Mouse (Mus musculus) heart, adult 9 months (tissue): ENCODE measurements at regions not wholly inside any gene's neighbourhood (a gene's known extent, or its start where the extent isn't known, plus 50 kb on each side); places are given as distances from the start of the nearest gene placed in this dataset.

Experiments used
- DNase-seq, 2 experiments: peaks; one replicate each; pipeline ENCODE4 v3.0.0; 2022; ENCODE audit warnings: low spot score in 2 of 2

DNA sequence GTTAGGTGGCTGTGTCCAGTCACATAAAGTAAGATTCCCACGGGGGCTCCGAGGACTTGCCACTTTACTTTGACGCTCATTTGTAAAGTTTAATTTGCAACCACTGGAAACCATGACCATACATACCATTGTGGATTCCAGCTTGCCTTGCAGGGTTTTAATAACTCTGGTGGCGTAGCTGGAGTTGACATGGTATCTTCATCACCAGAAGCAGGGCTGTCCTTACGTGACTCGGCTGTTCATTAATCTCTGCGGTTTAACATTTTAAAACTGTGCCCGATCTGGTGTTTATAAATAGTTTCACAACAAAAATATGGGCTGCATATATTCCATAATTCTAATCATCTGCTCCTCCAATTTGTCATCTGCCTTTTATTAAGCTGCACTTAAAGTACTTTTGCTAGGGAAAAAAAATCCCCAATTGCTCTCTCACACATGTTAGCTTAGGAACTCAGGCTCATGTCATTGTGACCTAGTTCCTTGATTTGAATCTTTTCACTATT is 159.1 kb downstream of the Ndfip2 start:
- DNase-seq: no peak

DNA sequence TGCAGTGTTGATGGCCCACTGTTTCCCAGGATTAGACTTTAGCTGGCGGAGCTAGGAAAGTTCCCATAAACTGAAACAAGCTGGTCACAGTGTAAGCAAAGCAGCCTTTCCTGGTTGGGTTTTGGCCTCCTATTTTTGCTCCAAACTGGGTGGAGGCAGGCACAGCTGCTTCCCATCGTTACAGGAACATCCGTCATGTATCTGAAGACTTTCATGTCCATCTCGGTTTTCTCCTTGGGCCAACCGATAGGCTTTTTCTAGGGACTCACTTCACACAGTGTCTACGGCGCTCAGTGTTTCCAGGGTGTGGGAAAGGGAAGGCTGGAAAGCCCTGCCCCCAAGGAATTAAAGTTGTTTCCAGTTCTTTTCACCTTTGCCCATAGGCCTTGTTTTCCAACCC is 158.6 kb downstream of the Ndfip2 start:
- peak; percentile 31 to 36 for DNase-seq

DNA sequence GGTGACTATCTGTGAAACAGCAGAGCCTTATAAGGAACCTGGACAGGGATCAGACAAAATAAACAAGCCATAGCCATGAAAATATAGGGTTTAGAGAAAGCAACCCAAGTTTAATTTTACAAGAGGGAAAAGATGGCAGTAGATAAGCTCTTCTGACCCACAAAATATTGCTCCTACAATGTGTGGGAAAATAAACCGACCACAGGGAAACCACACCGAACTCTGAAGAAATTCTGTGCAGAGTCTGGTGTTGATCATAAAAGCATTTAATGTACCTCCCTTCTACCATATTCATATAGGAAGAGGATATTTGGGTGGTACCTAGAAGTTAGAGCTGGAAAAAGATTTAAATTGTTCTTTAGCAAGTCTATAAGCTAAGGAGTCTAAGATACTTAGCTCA is 146.3 kb downstream of the Ndfip2 start:
- no peak for DNase-seq

DNA sequence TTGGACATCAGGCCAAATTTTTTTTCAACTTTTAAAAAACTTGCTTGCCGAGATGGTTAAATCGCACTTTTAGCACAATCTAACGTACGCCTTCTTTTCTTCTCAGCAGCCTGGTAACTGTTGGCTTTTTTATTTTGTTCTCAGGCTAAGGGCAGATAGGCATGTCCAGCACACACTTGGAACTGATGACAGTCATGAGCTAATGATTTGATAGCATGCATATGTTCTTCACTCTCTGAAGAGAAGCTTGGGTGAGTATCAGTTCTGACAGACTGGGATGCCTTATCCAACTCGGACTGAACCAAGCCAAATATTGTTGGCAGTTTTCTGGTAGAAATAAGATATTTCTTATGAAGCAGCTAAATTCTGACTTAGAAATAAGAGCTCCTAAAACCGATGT is 145.9 kb downstream of the Ndfip2 start:
- peak; percentile 78 to 84 for DNase-seq

DNA sequence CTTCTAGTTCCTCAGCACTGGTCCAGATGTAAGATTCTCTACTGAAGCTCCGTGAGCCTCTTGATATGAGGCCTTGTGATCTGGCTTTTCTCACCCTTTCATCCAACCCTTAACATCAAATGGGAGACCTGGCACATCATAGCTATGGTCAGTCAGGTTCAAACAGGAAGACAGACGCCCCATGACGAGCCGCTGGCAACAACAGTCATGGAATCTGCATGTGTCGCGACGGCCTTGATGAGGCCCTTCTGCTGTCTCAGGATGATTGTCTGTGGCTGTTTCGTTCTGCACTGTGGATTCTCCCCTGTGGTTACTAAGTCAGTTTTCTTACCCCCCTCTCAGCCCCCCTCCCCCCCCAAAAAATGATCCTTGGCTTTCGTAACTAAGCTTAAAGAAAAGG is 144.9 kb downstream of the Ndfip2 start:
- DNase-seq: peak; percentile 42

DNA sequence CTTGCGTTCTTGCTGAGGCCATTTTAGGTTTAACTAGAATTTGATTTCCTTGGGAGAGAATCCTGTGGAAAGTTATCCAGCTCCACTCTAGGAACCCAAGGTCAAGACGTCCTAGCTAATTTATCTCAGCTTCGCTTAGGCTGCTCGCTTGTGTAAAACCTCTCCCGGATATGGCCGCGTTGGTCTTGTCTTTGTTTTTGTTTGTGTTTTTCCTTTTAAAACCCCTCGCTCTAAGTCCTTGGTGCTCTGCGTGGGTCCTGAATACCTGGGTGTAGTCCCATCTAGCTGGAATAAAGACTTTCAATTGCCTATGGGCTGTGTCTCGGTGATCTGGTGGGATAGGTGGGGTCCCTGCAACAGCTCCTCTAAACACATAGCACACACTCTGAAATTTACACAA is 144.2 kb downstream of the Ndfip2 start:
- no peak for DNase-seq

DNA sequence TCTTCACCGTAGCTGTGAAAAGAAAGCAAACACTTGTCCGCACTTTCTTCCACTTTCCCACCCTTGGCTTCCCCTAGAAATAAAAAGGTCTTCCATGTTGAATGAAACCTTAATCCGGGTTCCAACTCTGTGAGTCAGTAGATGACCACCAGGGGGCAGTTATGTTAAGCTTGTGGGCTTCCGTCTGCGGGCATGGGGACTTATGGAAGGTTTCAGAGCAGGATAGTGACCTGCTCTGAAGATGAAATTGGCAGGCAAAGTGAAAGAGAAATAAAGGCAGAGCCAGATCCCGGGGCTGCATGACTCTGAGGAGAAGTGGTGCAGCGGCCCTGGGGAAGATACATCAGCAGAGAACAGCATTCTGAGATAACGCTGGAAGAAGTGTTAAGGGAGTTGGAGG is 139.1 kb downstream of the Ndfip2 start:
- DNase-seq: peak; percentile 59 to 83

- no peak for DNase-seq
Measured at GRCm38 (mm10) chr14:105392079-105392813, 133.9 kb downstream of the Ndfip2 start.

GRCm38 (mm10) chr14:105391430-105391829 is 133.1 kb downstream of the Ndfip2 start:
- DNase-seq: no peak

- no peak for DNase-seq
Measured at GRCm38 (mm10) chr14:105385119-105385518, 126.7 kb downstream of the Ndfip2 start.

GRCm38 (mm10) chr14:105383382-105383781 is 125.0 kb downstream of the Ndfip2 start:
- no peak for DNase-seq

DNA sequence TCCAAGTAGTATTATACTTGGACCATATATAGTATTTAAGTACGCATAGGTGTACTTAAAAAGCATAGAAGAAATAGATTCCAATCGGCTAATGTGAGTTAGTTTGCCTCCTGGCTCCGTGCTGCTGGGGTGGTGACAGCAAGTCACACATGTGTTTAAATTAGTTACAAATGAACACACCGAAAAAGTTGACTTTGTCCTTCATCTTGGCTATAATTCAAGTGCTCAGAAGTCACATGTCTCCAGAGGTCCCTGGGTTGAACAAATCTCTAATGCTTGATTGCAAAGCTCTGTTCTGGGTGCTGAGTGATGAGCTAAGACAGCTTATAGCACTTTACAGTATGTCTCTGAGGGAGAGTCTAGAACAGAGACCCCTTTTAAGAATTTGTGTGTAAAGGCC is 121.7 kb downstream of the Ndfip2 start:
- DNase-seq: no peak

DNA sequence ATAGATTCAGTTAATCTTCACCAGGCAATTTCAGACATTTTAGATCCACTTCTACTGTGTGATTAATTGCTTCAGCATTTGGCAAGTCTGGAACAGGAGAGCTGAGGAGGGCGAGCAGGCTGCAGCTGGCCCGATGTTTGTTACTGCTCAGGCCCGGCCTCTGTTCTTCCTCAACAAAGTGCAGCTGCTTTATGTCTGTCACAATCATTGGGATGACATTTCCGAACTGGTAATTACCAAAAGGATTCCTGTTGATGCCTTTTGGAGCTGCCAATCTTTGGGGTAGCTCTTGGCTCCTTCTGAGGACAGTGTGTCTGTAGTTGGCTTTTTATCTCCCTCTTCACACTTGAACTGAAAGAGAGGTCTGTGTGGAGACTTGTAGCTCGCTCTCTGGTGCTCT is 119.4 kb downstream of the Ndfip2 start:
- DNase-seq: peak; percentile 63 to 73

DNA sequence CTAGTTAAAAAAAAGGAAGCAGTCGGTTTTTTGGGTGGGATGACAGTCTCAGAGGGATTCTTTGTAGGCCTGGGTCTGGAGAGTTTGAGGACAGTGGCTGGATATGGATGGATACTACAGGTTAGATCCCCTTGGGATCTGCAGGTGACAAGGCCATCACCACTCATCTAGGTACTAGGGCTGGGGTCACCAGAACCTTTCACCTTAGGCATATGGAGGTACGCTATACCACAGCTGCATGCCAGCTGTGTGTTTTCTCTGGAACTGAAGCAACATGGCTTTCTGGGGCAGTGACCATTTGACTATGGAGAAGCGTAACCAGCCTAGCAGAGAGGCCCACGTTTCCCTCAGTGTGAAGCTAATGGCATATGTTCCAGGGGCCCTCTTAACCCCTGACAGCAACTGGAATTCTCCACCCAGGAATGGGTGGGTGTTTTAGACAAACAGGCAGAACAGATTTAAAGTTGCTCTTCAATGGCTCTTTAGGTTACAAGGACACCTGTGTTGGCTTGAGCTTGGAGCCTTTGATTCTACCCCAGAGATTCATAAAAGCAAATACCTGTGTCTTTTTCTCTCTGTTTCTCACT is 118.8 kb downstream of the Ndfip2 start:
- DNase-seq: no peak

GRCm38 (mm10) chr14:105369637-105370435 is 111.5 kb downstream of the Ndfip2 start:
- DNase-seq: no peak

DNA sequence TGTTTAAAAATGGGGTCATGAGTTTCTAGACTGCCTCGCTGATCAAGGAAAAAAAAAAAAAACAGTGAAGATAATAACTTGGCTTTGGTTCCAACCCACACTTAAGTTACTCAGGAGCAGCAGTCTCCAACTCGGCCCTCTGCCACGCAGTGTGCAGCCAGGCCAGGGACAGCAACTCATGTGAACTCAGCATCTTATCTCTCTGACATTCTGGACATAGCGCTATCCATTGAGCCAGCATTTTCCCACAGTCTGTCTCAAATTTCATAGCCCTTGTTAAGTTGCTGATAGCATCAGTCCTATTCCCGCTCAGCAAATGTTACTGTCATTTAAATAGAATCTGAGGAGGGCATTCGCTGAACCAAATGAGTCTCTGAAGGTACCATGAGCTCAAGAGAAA is 102.2 kb downstream of the Ndfip2 start:
- peak; percentile 87 to 93 for DNase-seq

GRCm38 (mm10) chr14:105359829-105360228 is 101.5 kb downstream of the Ndfip2 start:
- no peak for DNase-seq
